Mouse (Mus musculus): ENCODE measurements around the gene Slc5a3.

The Slc5a3 gene

DNA sequence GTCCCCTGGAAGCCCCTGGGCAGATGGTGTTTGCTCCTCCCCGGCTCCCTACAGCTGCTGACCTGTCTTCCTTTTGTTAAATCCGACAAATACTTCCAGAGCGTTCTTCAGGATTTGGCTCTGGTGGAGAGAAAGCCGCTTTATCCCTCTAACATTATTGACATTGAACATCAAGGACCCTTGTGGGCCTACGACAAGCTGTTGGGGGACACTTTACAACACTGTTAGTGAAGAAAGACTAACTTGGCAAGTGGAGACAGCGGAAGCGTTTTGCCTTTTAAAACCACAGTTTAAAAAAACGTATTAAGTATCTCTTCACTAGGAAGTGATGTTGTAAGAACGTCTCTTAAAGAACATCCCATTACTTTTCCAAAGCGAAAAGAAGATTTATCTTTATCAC is 5.6 kb upstream of the Slc5a3 start:
- no peak for TF ChIP-seq GATA4 (IDR thresholded peaks at IDR 0.05; ENCODE audit: insufficient replicate concordance, low read length)

DNA sequence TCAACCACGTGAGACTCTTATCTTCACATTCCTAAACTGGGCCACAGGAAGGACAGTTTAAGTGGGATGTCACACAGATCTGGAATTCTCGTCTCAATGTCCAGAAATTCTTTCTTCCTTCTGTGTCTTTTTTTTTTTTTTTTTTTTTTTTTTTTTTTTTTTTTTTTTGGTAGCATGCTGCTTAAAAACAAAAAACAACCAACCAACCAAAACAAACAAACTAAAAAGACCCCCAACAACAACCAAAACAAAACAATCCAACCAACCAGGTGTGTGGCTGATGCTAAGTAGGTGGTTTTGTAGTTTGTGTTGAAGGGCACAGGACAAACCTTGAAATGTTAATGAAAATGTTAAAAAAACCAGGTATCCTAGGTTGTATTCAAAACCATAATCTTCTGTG is 1.4 kb upstream of the Slc5a3 start:
- no peak for TF ChIP-seq GATA4 (IDR thresholded peaks at IDR 0.05; ENCODE audit: insufficient replicate concordance, low read length)

DNA sequence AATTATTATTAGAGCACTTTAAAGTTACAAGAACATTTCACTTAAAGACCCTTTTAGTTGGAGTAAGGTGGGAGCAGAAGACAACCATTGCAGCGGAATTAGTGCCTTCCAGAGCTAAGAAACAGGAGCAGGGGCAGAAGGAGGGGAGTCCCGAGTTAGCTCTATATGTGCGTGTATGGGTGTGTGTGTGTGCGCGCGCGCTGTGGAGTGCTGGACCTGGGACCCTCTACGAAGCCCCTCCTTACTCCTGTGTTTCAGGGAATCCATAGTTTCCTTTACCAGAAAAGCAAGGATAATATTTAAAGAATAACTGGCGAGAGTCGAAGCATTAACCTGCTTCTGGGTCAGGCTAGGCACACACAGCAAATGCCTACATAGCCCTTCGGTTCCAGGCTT is 668 bp upstream of the Slc5a3 start:
- no peak for TF ChIP-seq GATA4 (IDR thresholded peaks at IDR 0.05; ENCODE audit: insufficient replicate concordance, low read length)

DNA sequence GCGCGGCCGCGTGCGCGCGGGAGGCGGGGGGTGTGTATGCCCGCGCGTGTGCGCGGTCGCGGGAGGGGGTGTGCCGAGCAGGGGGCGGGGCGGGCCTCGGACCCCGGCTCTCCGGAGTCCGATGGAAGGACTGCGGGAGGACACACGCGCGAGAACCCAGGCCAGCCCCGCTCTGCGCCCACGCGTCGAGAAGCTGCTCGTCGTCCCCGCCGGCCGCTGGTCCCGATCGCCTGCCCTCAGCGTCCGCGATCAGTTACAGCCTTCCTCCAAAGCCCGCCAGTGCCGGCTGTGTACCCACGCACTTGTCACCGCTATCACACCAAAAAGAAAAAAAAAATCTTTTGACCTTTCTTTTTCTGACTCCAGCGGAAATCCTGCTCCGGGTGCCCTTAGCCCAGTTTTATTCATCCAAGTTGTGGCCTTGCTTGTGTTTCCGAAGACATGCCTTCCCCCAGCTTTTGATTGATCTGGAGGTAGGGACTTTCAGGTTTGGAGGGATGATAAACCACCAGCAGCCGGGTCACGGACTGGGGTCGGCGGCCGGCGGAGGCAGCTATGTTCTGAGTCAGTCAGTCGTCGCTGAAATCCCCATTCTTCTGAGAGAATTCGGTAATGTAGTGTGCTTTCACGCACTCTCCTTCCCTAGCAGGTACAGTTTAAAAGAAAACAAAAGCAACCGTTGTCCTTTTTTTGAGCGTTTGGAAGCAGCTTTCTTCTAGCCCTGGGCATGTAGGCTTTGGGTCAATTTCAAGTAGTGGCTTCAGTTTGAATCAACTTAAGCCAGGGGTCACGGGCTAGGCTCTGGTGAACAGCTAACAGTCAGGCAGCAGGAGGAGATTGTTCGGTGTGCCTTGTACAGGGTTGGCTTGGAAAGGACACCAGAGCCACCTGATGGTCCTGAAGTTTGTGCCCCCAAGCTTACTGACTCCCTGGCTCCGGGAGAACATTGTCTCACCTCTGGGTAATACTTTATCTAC is 810 bp downstream of the Slc5a3 start:
- TF ChIP-seq GATA4 (IDR thresholded peaks at IDR 0.05; ENCODE audit: insufficient replicate concordance, low read length) = no peak; the same call in 1 of the 2 replicates

DNA sequence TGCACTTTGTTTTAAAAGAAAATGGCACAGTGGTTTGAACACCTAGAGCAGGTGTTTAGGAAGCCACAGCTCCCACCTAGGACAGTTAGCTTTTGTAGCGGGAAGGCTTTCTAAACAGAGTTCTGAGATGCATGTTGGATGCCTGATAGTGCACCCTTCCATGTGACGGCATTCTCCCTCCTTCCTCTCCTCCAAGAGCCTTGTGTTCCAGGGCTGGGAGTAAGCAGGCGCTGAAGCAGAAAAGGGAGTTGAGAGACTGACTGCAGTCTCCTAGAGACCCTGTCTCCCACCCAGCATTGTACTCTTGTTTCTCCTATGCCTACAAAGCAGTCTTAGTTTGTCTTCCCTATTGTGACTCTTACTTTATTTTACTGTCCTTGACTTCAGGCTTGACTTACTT is 2.1 kb downstream of the Slc5a3 start:
- no peak for TF ChIP-seq GATA4 (IDR thresholded peaks at IDR 0.05; ENCODE audit: insufficient replicate concordance, low read length)

DNA sequence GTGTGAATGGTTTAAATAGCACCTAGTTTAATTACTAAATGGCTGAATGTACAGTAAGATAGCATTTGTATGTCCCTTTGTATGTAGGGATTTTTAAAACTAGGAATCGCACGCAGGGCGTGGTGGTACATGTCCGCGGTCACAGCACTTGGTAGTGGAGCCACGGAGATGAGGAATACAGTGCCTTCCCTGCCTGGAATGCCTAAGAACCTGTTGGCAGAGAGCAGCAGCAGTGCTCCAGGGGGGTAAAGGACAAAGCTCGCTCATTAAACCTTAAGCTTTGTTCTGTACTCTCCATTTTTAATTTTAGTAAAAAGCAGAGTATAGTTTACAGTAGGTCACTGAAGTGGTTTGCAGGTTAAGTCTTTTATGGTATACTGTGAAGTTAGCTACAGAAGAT is 3.5 kb downstream of the Slc5a3 start:
- no peak for TF ChIP-seq GATA4 (IDR thresholded peaks at IDR 0.05; ENCODE audit: insufficient replicate concordance, low read length)

DNA sequence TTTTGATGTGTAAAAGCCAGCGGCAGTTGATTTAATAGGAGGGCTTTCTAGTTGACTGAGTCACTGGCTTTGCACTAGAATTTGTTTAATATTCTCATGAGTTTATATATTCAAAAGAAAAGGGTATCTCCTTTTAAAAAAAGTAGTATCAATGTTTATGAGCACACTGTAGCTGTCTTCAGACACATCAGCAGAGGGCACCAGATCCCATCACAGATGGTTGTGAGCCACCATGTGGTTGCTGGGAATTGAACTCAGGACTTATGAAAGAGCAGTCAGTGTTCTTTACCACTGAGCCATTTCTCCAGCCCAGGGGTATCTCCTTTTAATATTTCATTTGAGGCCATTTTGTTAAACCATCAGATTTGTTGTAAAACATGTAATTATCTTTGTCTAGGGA is 4.7 kb downstream of the Slc5a3 start:
- TF ChIP-seq GATA4 (IDR thresholded peaks at IDR 0.05; ENCODE audit: insufficient replicate concordance, low read length) = no peak

DNA sequence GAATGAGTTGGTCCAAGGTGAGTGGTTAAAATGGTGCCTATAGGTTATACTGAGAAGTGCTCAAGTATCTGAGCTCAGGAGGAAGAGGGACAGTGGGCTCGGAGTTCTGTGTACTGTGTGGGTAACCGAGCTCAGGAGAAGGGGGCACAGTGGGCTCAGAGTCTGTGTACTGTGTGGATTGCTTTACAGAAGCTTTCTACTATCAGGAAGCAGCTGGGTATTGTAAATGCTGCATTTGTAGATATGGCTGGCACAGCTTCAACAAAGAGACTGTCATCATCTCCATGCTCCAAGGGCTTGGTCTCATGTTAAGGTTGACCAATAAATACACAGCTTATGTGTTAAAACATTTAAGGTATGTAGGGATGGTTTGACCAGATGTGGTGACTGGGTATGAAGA is 6.7 kb downstream of the Slc5a3 start:
- no peak for TF ChIP-seq GATA4 (IDR thresholded peaks at IDR 0.05; ENCODE audit: insufficient replicate concordance, low read length)

DNA sequence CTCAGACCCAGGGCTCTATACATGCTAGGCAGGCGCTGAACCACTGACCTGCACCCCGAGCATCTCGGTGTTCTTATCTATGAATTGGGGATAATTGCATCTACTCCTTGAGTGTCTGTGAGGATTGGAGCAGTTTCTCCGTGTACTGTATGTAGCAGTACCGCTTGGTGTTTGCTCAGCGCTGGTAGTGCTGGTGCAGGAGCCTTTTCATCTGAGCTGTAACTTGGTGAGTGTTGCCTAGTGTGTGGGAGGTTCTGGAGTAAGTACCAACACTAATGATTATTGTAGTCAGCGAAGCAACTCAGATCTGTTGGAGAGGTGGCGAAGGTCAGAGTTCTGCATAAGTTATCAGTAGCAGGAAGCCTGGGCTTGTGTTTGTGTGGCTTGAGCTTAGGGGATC is 12.2 kb downstream of the Slc5a3 start:
- no peak for TF ChIP-seq GATA4 (IDR thresholded peaks at IDR 0.05; ENCODE audit: insufficient replicate concordance, low read length)

DNA sequence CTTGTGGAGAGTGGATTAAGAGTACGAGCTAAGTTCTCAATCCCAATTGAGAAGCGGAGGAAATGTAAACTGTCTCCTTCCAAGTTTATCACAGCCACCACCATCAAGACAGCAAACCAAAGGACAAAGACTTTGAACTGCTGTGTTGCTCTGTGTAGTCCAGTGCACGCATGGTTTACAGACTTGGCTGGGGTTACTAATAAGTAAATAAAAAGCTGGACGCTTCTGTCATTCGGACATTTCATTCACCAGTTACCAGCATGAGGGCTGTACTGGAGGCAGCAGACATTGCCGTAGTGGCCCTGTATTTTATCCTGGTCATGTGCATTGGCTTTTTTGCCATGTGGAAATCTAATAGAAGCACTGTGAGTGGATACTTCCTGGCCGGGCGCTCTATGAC is 18.7 kb downstream of the Slc5a3 start:
- no peak for TF ChIP-seq GATA4 (IDR thresholded peaks at IDR 0.05; ENCODE audit: insufficient replicate concordance, low read length)

DNA sequence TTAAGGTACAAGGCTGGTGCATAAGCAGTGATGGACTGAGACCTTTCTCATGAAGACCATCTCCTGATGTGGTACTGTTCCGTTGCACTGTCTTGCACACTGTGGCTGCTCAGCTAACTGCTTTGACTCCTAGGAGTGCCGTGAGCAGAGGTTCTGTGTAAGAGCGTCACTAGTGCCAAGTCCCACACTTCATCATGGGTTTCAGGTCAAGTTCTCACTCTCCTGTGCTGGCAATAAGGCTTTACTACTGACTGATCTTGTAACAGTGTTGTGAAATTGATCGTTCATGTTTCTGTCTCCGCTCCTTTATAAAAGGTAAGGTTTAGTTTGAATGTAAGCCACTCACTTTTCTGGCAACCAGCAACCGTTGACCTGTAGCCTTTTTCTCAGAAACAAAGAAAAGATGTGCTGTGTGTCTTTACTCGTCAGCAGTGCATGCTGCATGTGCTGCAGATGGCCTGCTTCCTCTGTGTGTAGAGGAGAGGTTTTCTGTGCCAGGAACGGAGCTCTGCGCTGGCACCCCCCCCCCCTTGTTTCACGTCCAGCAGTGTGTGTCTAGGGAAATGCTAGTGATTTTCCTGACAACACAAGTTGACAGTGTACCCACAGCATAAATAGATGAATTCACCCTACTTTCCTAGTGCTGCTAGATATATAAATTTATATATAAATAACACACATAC is 25.8 kb downstream of the Slc5a3 start:
- TF ChIP-seq GATA4 (IDR thresholded peaks at IDR 0.05; ENCODE audit: insufficient replicate concordance, low read length) = no peak

DNA sequence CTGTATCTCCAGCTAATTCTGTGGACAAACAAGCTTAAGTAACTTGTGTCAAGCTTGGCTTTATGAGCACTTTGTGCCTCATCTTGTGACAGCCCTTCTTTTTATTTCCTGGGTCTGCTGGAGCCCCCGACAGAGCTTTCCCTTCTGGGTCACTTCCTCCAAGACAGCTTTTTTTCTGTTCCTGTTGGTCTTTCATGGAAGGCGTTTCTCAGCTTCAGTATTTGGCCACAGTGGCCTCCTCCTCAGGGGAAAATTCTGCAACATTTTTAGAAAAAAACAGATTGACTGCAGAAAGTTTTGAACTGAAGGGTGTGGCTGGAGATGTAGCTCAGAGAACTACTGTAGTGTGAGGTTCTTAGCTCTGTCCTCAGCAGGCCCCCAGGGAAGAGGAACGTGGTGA is 31.1 kb downstream of the Slc5a3 start:
- TF ChIP-seq GATA4 (IDR thresholded peaks at IDR 0.05; ENCODE audit: insufficient replicate concordance, low read length) = no peak

DNA sequence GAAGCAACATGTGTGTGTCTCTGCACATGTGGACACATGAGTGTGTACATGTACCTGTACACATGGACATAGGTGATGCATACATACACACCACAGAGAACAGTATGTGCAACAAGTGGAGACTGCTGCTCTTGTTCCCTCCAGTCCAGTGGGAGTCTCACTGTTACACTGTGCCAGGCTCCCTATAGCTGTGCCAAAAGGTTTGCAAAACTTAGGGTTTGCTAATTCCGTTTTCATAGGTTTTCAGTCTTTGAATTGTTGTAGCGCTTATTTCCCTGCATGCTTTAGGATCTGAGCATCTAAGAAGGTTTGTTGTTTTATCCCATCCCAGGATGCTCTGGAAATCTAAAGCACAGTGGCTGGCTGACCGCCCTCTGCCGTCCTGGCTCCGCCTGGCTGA is 33.8 kb downstream of the Slc5a3 start:
- TF ChIP-seq GATA4 (IDR thresholded peaks at IDR 0.05; ENCODE audit: insufficient replicate concordance, low read length) = no peak

DNA sequence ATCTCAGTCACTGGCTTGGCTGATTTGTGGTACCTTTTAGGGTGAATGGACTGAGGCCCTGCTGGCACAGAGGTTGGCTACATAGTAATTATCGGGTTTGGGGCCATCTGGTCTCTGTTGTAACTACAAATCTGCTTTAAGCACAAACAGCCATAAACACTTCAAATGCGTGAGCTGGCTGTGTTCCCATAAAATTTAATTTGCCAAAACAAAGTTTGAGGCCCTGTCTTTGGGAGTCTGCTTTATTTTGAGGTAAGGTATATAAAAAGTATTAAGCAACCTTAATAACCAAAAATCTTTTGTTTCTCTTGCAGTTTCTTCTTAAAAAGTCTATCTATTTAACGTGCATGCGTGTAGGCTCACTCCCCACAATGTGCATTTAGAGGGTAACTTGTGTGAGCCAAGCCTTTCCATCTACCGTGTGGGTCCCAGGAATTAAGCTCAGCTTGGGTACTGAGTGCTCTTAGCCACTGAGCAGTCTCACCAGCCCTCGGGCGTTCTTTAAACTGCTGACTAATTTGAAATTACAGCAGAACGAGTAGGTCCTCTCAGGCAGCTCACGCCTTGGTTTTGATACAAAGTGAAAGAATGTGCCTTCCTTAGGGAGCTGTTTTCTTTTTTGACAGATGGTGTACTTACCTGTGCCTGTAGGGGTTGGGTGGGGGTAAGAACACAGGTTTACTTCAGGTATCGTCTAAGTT is 40.4 kb downstream of the Slc5a3 start:
- TF ChIP-seq GATA4 (IDR thresholded peaks at IDR 0.05; ENCODE audit: insufficient replicate concordance, low read length) = no peak

DNA sequence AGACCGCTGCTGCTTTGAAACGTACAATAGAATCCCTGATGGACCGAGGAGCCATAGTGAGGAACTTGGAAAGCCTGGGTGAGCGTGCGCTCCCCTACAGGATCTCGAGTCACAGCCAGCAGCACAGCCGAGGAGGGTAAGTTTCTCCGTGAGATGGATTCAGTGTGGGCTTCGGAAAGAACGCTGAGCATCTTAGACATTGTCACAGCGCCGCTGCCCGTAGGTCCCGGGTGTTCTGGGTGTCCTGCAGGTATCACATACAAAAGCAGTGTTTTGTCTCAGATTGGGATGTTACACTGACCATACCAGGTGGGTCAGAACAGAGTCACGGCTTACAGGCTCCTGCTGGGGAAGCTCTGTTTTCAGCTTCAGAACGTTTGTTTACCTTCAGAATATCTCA is 41.5 kb downstream of the Slc5a3 start:
- TF ChIP-seq GATA4 (IDR thresholded peaks at IDR 0.05; ENCODE audit: insufficient replicate concordance, low read length) = no peak

DNA sequence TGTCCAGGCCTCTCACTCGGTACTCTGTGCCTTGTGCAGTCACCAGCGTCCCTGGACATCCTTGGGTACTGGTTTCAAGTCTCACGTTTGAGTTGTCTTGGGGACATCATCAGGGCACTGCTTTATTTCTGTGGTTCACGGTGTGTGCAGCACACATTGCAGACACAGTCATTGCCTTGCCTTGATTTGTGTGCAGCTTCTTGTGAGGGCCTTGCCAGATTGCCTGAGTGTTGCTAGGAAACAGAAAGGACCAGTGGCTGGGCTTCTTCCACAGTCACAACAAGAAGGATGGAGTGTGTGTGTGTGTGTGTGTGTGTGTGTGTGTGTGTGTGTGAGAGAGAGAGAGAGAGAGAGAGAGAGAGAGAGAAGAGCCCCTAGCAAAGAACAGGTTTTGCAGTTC is 42.0 kb downstream of the Slc5a3 start:
- no peak for TF ChIP-seq GATA4 (IDR thresholded peaks at IDR 0.05; ENCODE audit: insufficient replicate concordance, low read length)

All from liver, adult (tissue).